8 mouse cellular contexts compared by ENCODE assay signal in genomic region chr1:71101369-71101970, GRCm38 (mm10). TPM values are rescaled to one million over a fixed set of nuclear protein-coding genes. Genes with fewer than 3 reads are reported as not detected.
A peak's percentile ranks its signal among the peaks of the same experiment; 100 is the strongest.
DNase-seq lines count a peak whose midpoint lies in the region; ATAC-seq lines count a peak whose summit lies in the region.

No protein-coding gene starts in this region.

- peak overlapping the region; percentile 67 for H3K4me3 ChIP-seq in kidney, embryonic 14.5 days (ENCODE audit: low read length)
- peak overlapping the region; percentile 88 for H3K4me3 ChIP-seq in embryonic facial prominence, embryonic 14.5 days (ENCODE audit: low read depth, low read length)

- DNase-seq in kidney, adult 11 months = no peak
- DNase-seq in ES-CJ7 (ENCODE audit: low read depth, low spot score) = peak; percentile 29
- peak; percentile 33 for DNase-seq in embryonic facial prominence, embryonic 14.5 days (ENCODE audit: low spot score)
- peak; percentile 32 for DNase-seq in liver
- no peak for DNase-seq in right cerebral cortex, adult 2 months (ENCODE audit: low spot score in 2 of 2)
- DNase-seq in retina, embryonic 14.5 days (ENCODE audit: low spot score) = no peak
- DNase-seq in MN1 (ENCODE audit: low spot score) = no peak

- H3K9ac ChIP-seq in kidney, embryonic 14.5 days (ENCODE audit: low read depth, low read length) = no peak overlapping the region
- H3K9ac ChIP-seq in embryonic facial prominence, embryonic 14.5 days (ENCODE audit: low read depth, low read length) = no peak overlapping the region

- no peaks in the 10 kb centered on the region for H3K9me3 ChIP-seq in kidney, embryonic 14.5 days (ENCODE audit: control insufficient read depth, low read length)
- H3K9me3 ChIP-seq in embryonic facial prominence, embryonic 14.5 days (ENCODE audit: control insufficient read depth, low read length) = no peaks in the 10 kb centered on the region

- no peaks in the 10 kb centered on the region for H3K36me3 ChIP-seq in kidney, embryonic 14.5 days (ENCODE audit: control insufficient read depth, insufficient read depth, low read length)
- no peaks in the 10 kb centered on the region for H3K36me3 ChIP-seq in embryonic facial prominence, embryonic 14.5 days (ENCODE audit: control insufficient read depth, insufficient read depth, low read length)

- WGBS in kidney, embryonic 14.5 days = 53% methylated on average over 11 of the region's 11 CpGs
- WGBS in embryonic facial prominence, embryonic 14.5 days = 45% methylated on average over 11 of the region's 11 CpGs

- H3K27ac ChIP-seq in kidney, embryonic 14.5 days (ENCODE audit: low read depth, low read length) = no peak overlapping the region
- H3K27ac ChIP-seq in embryonic facial prominence, embryonic 14.5 days (replicated peaks; ENCODE audit: low read depth, low read length) = no peak overlapping the region

- H3K4me1 ChIP-seq in kidney, embryonic 14.5 days (ENCODE audit: control insufficient read depth, insufficient read depth, low read length) = 0 out of 2 replicates have a peak, but pooled peaks cover 6% of the 10 kb centered on the region
- peaks cover 4% of the 10 kb centered on the region; the same call in 1 of the 2 replicates for H3K4me1 ChIP-seq in embryonic facial prominence, embryonic 14.5 days (ENCODE audit: control insufficient read depth, insufficient read depth, low read length)

- ATAC-seq in kidney, embryonic 14.5 days (ENCODE audit: low FRiP score, low TSS enrichment) = no peak
- no peak for ATAC-seq in embryonic facial prominence, embryonic 14.5 days (ENCODE audit: low read depth)

- H3K27me3 ChIP-seq in kidney, embryonic 14.5 days (ENCODE audit: control insufficient read depth, insufficient read depth, low read length) = no peaks in the 10 kb centered on the region
- no peaks in the 10 kb centered on the region for H3K27me3 ChIP-seq in embryonic facial prominence, embryonic 14.5 days (replicated peaks; ENCODE audit: control insufficient read depth, insufficient read depth, low read length)

- H3K4me2 ChIP-seq in kidney, embryonic 14.5 days (replicated peaks; ENCODE audit: low read depth, low read length) = peak overlapping the region; percentile 54
- H3K4me2 ChIP-seq in embryonic facial prominence, embryonic 14.5 days (ENCODE audit: low read depth, low read length) = peak overlapping the region; percentile 73

RNA-seq across cellular contexts. Expression of gene Bard1, which starts 1.5 kb away (rescaled TPM):
- polyA plus RNA-seq in kidney, embryonic 14.5 days (2014; fragmentation: Nextera tagmentation; extraction: Ambion mirVana) = 3.7 and 3.9 TPM in 2 replicates
- 1.6 and 2.0 TPM in 2 replicates for polyA plus RNA-seq in embryonic facial prominence, embryonic 14.5 days (2014; fragmentation: Nextera tagmentation; extraction: Ambion mirVana)

Comparison
In these comparisons a context has a peak if more than half of its experiments do, and no peak if none do; other contexts are left out.
1. DNase-seq: peak in ES-CJ7 (single experiment), embryonic facial prominence, embryonic 14.5 days (single experiment) and liver (single experiment); none in kidney, adult 11 months (single experiment), right cerebral cortex, adult 2 months (0 of 2), retina, embryonic 14.5 days (single experiment) and MN1 (single experiment).